ENCODE assay signal across 8 mouse cellular contexts in the genomic region with DNA sequence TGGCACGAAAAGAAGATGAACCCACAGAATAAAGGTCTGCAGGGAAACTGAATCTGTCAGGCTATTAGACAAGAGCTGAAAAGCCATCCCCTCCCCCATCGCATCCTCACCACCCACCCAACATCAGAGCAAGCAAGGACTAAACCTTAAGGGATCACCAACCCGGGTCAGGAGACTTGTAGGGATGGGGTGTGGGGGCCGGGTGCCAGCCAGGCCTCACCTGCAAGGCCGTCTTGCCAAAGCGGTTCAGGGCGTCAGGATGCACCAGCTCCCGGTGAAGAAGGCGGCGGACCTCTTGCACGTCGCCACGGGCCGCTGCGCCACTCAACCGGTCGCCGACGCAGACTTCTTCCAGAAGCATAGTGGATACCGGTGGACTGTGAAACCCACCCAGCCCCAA. TPM values are rescaled to one million over a fixed set of nuclear protein-coding genes. Genes with fewer than 3 reads are reported as not detected.
DNase-seq lines count a peak whose midpoint lies in the region; ATAC-seq and TF ChIP-seq lines count a peak whose summit lies in the region.

No protein-coding gene starts in this region.

- H3K27ac ChIP-seq in MEL (ENCODE audit: control insufficient read depth, low read depth, low read length) = peak overlapping the region; percentile 62
- H3K27ac ChIP-seq in intestine, embryonic 14.5 days (ENCODE audit: low read depth) = no peak overlapping the region; the same call in 1 of the 2 replicates

- TF ChIP-seq EP300 in MEL (IDR thresholded peaks at IDR 0.05; ENCODE audit: low read depth in 1 of 2, low read length in 2 of 2) = no peak

- no peak for TF ChIP-seq CTCF in MEL (IDR thresholded peaks at IDR 0.05 in 2 of 3, conservative IDR thresholded peaks at IDR 0.05 in 1 of 3; ENCODE audit: control insufficient read depth in 1 of 3, insufficient read depth in 1 of 3, low read depth in 2 of 3, low read length in 3 of 3, poor library complexity in 1 of 3, severe bottlenecking in 1 of 3)

- peak overlapping the region; percentile 72 for H3K4me2 ChIP-seq in intestine, embryonic 14.5 days (ENCODE audit: low read length)
- peak overlapping the region; percentile 95 for H3K4me2 ChIP-seq in myocyte (ENCODE audit: low read depth)

- peak; percentile 58 for DNase-seq in layer of hippocampus, adult 11-12 months (ENCODE audit: low spot score)
- DNase-seq in layer of hippocampus, postnatal 36 days = no peak
- no peak for DNase-seq in MEL (ENCODE audit: low read depth, low spot score)
- DNase-seq in cerebellum, postnatal 10 days = peak; percentile 75 to 77
- DNase-seq in intestine, embryonic 14.5 days (ENCODE audit: low spot score) = no peak
- no peak for DNase-seq in retina, postnatal 1 day
- no peak for DNase-seq in spleen, adult 12 weeks (ENCODE audit: low spot score)

- under 1% methylated on average over 20 of the region's 20 CpGs for WGBS in intestine, embryonic 14.5 days

- TF ChIP-seq RAD21 in MEL (IDR thresholded peaks at IDR 0.05; ENCODE audit: low read depth, low read length) = no peak

- H3K36me3 ChIP-seq in MEL (ENCODE audit: control insufficient read depth in 1 of 2, insufficient read depth in 2 of 2, low read length in 2 of 2) = peaks cover under 1 to 37% of the 10 kb centered on the region in 2 experiments; a peak in 3 of 4 replicates
- H3K36me3 ChIP-seq in intestine, embryonic 14.5 days (ENCODE audit: control insufficient read depth, insufficient read depth, low read length) = peaks cover 3% of the 10 kb centered on the region; the same call in 1 of the 2 replicates
- no peaks in the 10 kb centered on the region for H3K36me3 ChIP-seq in myocyte (ENCODE audit: control insufficient read depth, insufficient read depth)

- TF ChIP-seq POLR2A in MEL (IDR thresholded peaks at IDR 0.05; ENCODE audit: control insufficient read depth in 1 of 2, insufficient read depth in 1 of 2, low read depth in 1 of 2, low read length in 2 of 2, poor library complexity in 1 of 2) = no peak
- TF ChIP-seq POLR2A in myocyte (IDR thresholded peaks at IDR 0.05; ENCODE audit: insufficient read length, low read depth) = no peak

- peak overlapping the region; percentile 75 to 76 for H3K4me3 ChIP-seq in MEL (ENCODE audit: control insufficient read depth in 1 of 2, insufficient read depth in 1 of 2, low read depth in 2 of 2, low read length in 2 of 2)
- peak overlapping the region; percentile 84 for H3K4me3 ChIP-seq in intestine, embryonic 14.5 days (ENCODE audit: low read depth, low read length)
- peak overlapping the region; percentile 91 for H3K4me3 ChIP-seq in myocyte

- H3K4me1 ChIP-seq in MEL (ENCODE audit: control insufficient read depth in 1 of 2, insufficient read depth in 2 of 2, low read length in 2 of 2) = peaks cover 26 to 28% of the 10 kb centered on the region in 2 experiments
- H3K4me1 ChIP-seq in intestine, embryonic 14.5 days (replicated peaks; ENCODE audit: control insufficient read depth, insufficient read depth, low read length) = peaks cover 22% of the 10 kb centered on the region

- H3K27me3 ChIP-seq in MEL (ENCODE audit: control insufficient read depth in 1 of 2, insufficient read depth in 2 of 2, low read length in 2 of 2) (no peaks in the 10 kb centered on the region), myocyte (ENCODE audit: control insufficient read depth, insufficient read depth, insufficient read length) (no peaks in the 10 kb centered on the region)
- no peaks in the 10 kb centered on the region for H3K27me3 ChIP-seq in intestine, embryonic 14.5 days (replicated peaks; ENCODE audit: control insufficient read depth, insufficient read depth, low read length)

- ATAC-seq in intestine, embryonic 14.5 days (replicated peaks; ENCODE audit: low FRiP score, low TSS enrichment, low read depth) = 0 out of 2 replicates have a peak, but pooled peaks have one; percentile 0

- H3K9ac ChIP-seq in MEL (ENCODE audit: control insufficient read depth, low read depth, low read length, poor library complexity, severe bottlenecking) = peak overlapping the region; percentile 75
- H3K9ac ChIP-seq in intestine, embryonic 14.5 days (ENCODE audit: low read length) = peak overlapping the region; percentile 61

- H3K9me3 ChIP-seq in MEL (replicated peaks; ENCODE audit: insufficient read depth, low read length) = no peaks in the 10 kb centered on the region
- no peaks in the 10 kb centered on the region for H3K9me3 ChIP-seq in intestine, embryonic 14.5 days (ENCODE audit: control insufficient read depth, low read length)

- H3K79me2 ChIP-seq in MEL (ENCODE audit: control insufficient read depth, insufficient read depth, low read length, poor library complexity) (peaks cover 45% of the 10 kb centered on the region), myocyte (ENCODE audit: control insufficient read depth, insufficient read depth) (peaks cover 37% of the 10 kb centered on the region)

- peak overlapping the region; percentile 79 for H3ac ChIP-seq in myocyte (ENCODE audit: control insufficient read depth, insufficient read length)

TF ChIP-seq in MEL, 35 proteins besides CTCF, POLR2A, EP300 and RAD21 (continues in another document):
- no peak for TF ChIP-seq CHD1 (IDR thresholded peaks at IDR 0.05; ENCODE audit: low read depth, low read length)
- TF ChIP-seq NRF1 (IDR thresholded peaks at IDR 0.05; ENCODE audit: insufficient read depth, low read depth, low read length, poor library complexity, severe bottlenecking) = no peak
- TF ChIP-seq TBP (IDR thresholded peaks at IDR 0.05; ENCODE audit: low read depth, low read length) = 0 out of 2 replicates have a peak, but pooled peaks have one; percentile 8
- no peak for TF ChIP-seq MAX (IDR thresholded peaks at IDR 0.05; ENCODE audit: low read length)
- no peak for TF ChIP-seq MAFK (IDR thresholded peaks at IDR 0.05; ENCODE audit: borderline replicate concordance, low read depth, low read length)
- no peak for TF ChIP-seq SIN3A (IDR thresholded peaks at IDR 0.05; ENCODE audit: low read length)
- TF ChIP-seq ZMIZ1 (IDR thresholded peaks at IDR 0.05; ENCODE audit: low read depth, low read length) = no peak
- TF ChIP-seq GATA1 (IDR thresholded peaks at IDR 0.05; ENCODE audit: low read depth, low read length) = no peak
- no peak for TF ChIP-seq ZNF384 (IDR thresholded peaks at IDR 0.05; ENCODE audit: low read depth, low read length)
- no peak for TF ChIP-seq ETS1 (IDR thresholded peaks at IDR 0.05; ENCODE audit: low read depth, low read length)

TF ChIP-seq in myocyte, 11 proteins besides CTCF, POLR2A, EP300 and RAD21:
- TF ChIP-seq REST (IDR thresholded peaks at IDR 0.05; ENCODE audit: insufficient read depth, insufficient read length) (no peak), POLR2AphosphoS2 (IDR thresholded peaks at IDR 0.05; ENCODE audit: insufficient read length, low read depth) (no peak), MYOD1 (IDR thresholded peaks at IDR 0.05; ENCODE audit: control insufficient read depth in 1 of 3, insufficient read length in 2 of 3, low read depth in 2 of 3) (no peak), SRF (IDR thresholded peaks at IDR 0.05; ENCODE audit: control insufficient read depth, insufficient read length, low read depth) (no peak), MYOG (IDR thresholded peaks at IDR 0.05; ENCODE audit: control insufficient read depth in 1 of 3, insufficient read depth in 1 of 3, insufficient read length in 2 of 3, low read depth in 2 of 3) (no peak), MAX (IDR thresholded peaks at IDR 0.05; ENCODE audit: low read depth) (no peak), CEBPB (IDR thresholded peaks at IDR 0.05; ENCODE audit: insufficient read depth, poor library complexity, severe bottlenecking) (no peak), TCF3 (IDR thresholded peaks at IDR 0.05; ENCODE audit: insufficient read length, low read depth) (no peak), E2F4 (IDR thresholded peaks at IDR 0.05; ENCODE audit: insufficient read depth) (no peak), TCF12 (IDR thresholded peaks at IDR 0.05; ENCODE audit: insufficient read depth, poor library complexity, severe bottlenecking) (no peak), USF1 (IDR thresholded peaks at IDR 0.05; ENCODE audit: low read depth) (no peak)

RNA-seq across cellular contexts. Expression of a gene that starts 0.6 kb away (rescaled TPM):
- total RNA-seq in layer of hippocampus, postnatal 36 days (2021) = 10 to 100 TPM; 53.0 to 62.9 TPM
- 40.1 and 55.2 TPM in 2 replicates for total RNA-seq in MEL (2012; rRNA removed)
- polyA plus RNA-seq in MEL (2012; ENCODE audit: insufficient read depth in 1 of 2, insufficient read length in 2 of 2, low read depth in 1 of 2, low replicate concordance in 2 of 2, missing spikeins in 1 of 2) (10 to 100 TPM in 1 of 2 experiments, not detected in 1; 67.9 TPM), myocyte (2012; fragmentation: generic; extraction: Trizol) (53.2 TPM)
- polyA plus RNA-seq in intestine, embryonic 14.5 days (2014; fragmentation: Nextera tagmentation; extraction: Ambion mirVana) = 43.7 and 44.8 TPM in 2 replicates

RNA-seq across cellular contexts. Expression of a gene that starts 2.8 kb away (rescaled TPM):
- total RNA-seq in layer of hippocampus, postnatal 36 days (2021) = 10 to 100 TPM; 48.1 to 50.2 TPM
- 175 and 199 TPM in 2 replicates for total RNA-seq in MEL (2012; rRNA removed)
- polyA plus RNA-seq in MEL (2012; ENCODE audit: insufficient read depth in 1 of 2, insufficient read length in 2 of 2, low read depth in 1 of 2, low replicate concordance in 2 of 2, missing spikeins in 1 of 2) = 100 to 1,000 TPM in 1 of 2 experiments, 10 to 100 TPM in 1; 76.1 to 233 TPM
- polyA plus RNA-seq in intestine, embryonic 14.5 days (2014; fragmentation: Nextera tagmentation; extraction: Ambion mirVana) = 12.8 TPM in 2 replicates
- polyA plus RNA-seq in myocyte (2012; fragmentation: generic; extraction: Trizol) = 31.4 TPM

RNA-seq across cellular contexts. Expression of a gene that starts 21.5 kb away (rescaled TPM):
- under 1 TPM; 0.35 to 0.57 TPM for total RNA-seq in layer of hippocampus, postnatal 36 days (2021)
- 0.52 and 0.73 TPM in 2 replicates for total RNA-seq in MEL (2012; rRNA removed)
- 1 to 10 TPM in 1 of 2 experiments, not detected in 1; 1.0 TPM for polyA plus RNA-seq in MEL (2012; ENCODE audit: insufficient read depth in 1 of 2, insufficient read length in 2 of 2, low read depth in 1 of 2, low replicate concordance in 2 of 2, missing spikeins in 1 of 2)
- 69.6 and 75.8 TPM in 2 replicates for polyA plus RNA-seq in intestine, embryonic 14.5 days (2014; fragmentation: Nextera tagmentation; extraction: Ambion mirVana)
- polyA plus RNA-seq in myocyte (2012; fragmentation: generic; extraction: Trizol) = not detected

RNA-seq across cellular contexts. Expression of a gene that starts 25.5 kb away (rescaled TPM):
- total RNA-seq in layer of hippocampus, postnatal 36 days (2021) = 10 to 100 TPM; 38.8 to 40.9 TPM
- total RNA-seq in MEL (2012; rRNA removed) = 76.4 and 83.9 TPM in 2 replicates
- polyA plus RNA-seq in MEL (2012; ENCODE audit: insufficient read depth in 1 of 2, insufficient read length in 2 of 2, low read depth in 1 of 2, low replicate concordance in 2 of 2, missing spikeins in 1 of 2) (10 to 100 TPM in 1 of 2 experiments, not detected in 1; 99.7 TPM), myocyte (2012; fragmentation: generic; extraction: Trizol) (39.8 TPM)
- polyA plus RNA-seq in intestine, embryonic 14.5 days (2014; fragmentation: Nextera tagmentation; extraction: Ambion mirVana) = 42.6 and 45.4 TPM in 2 replicates

RNA-seq across cellular contexts. Expression of a gene that starts 29.9 kb away (rescaled TPM):
- total RNA-seq in layer of hippocampus, postnatal 36 days (2021) = 10 to 100 TPM; 49.6 to 56.3 TPM
- 27.3 and 30.7 TPM in 2 replicates for total RNA-seq in MEL (2012; rRNA removed)
- polyA plus RNA-seq in MEL (2012; ENCODE audit: insufficient read depth in 1 of 2, insufficient read length in 2 of 2, low read depth in 1 of 2, low replicate concordance in 2 of 2, missing spikeins in 1 of 2) (100 to 1,000 TPM in 1 of 2 experiments, not detected in 1; 121 TPM), myocyte (2012; fragmentation: generic; extraction: Trizol) (173 TPM)
- polyA plus RNA-seq in intestine, embryonic 14.5 days (2014; fragmentation: Nextera tagmentation; extraction: Ambion mirVana) = 70.1 and 74.6 TPM in 2 replicates

Comparison
In these comparisons a context has a peak if more than half of its experiments do, and no peak if none do; other contexts are left out.
1. DNase-seq: peak in layer of hippocampus, adult 11-12 months (single experiment) and cerebellum, postnatal 10 days (2 of 2); none in layer of hippocampus, postnatal 36 days (0 of 2), MEL (single experiment), intestine, embryonic 14.5 days (single experiment), retina, postnatal 1 day (single experiment) and spleen, adult 12 weeks (single experiment).
2. RNA of a gene that starts 21.5 kb away (polyA plus RNA-seq): 69.6 to 75.8 TPM in intestine, embryonic 14.5 days; 1.0 TPM in MEL and not detected in myocyte (single experiment); every median in the first group is over 10 times any median in the second.
3. Peak in every context shown above with its lines, with median percentiles within 50 percentile points of each other: H3K4me3 ChIP-seq.